Mouse (Mus musculus) neural tube, embryonic 13.5 days (tissue): ENCODE measurements around the gene Grwd1. TPM values are rescaled to one million over a fixed set of nuclear protein-coding genes. Genes with fewer than 3 reads are reported as not detected.
"Not testable (repeated sequence)": the region's sequence is repeated elsewhere in the genome, so short reads cannot be mapped to it uniquely, and the experiment has no call there.

Source experiments
- ATAC-seq: fragments of 200-750 bp; cut with Nextera tagmentation; 2 replicates; pipeline ENCODE4 v1.8.0; 2017; ENCODE audit warnings: low read depth, mild to moderate bottlenecking, moderate TSS enrichment, moderate library complexity
- H3K27ac ChIP-seq: fragments of 300-500 bp; sonication (generic); replicated peaks from 2 replicates; pipeline ENCODE4 v1.5.1; 2015; ENCODE audit warnings: moderate library complexity, mild to moderate bottlenecking, inconsistent platforms
- H3K27me3 ChIP-seq: fragments of 300-500 bp; sonication (generic); 2 replicates; pipeline ENCODE4 v1.6.1; 2015; ENCODE audit warnings: mild to moderate bottlenecking, inconsistent platforms
- H3K36me3 ChIP-seq: fragments of 300-500 bp; sonication (generic); 2 replicates; pipeline ENCODE4 v1.6.1; 2015; ENCODE audit warnings: mild to moderate bottlenecking, inconsistent platforms
- H3K4me1 ChIP-seq: fragments of 300-500 bp; sonication (generic); replicated peaks from 2 replicates; pipeline ENCODE4 v1.6.1; 2015; ENCODE audit warnings: inconsistent platforms
- H3K4me2 ChIP-seq: fragments of 300-500 bp; sonication (generic); 2 replicates; pipeline ENCODE4 v1.6.1; 2015; ENCODE audit warnings: inconsistent platforms, mild to moderate bottlenecking, moderate library complexity
- H3K4me3 ChIP-seq: fragments of 300-500 bp; sonication (generic); 2 replicates; pipeline ENCODE4 v1.5.1; 2015; ENCODE audit warnings: mild to moderate bottlenecking, inconsistent platforms
- H3K9ac ChIP-seq: fragments of 300-500 bp; sonication (generic); 2 replicates; pipeline ENCODE4 v1.6.1; 2015; ENCODE audit warnings: moderate library complexity, mild to moderate bottlenecking, inconsistent platforms
- H3K9me3 ChIP-seq: fragments of 300-500 bp; sonication (generic); 2 replicates; pipeline ENCODE4 v1.6.1; 2016; ENCODE audit warnings: inconsistent platforms
- WGBS: fragments of 180-500 bp; shearing (Covaris S2); methylation state at CpG from one replicate; pipeline ENCODE4 v1.1.7; 2015; 5-methylcytosine and 5-hydroxymethylcytosine counted together
- polyA plus RNA-seq: library from polyadenylated mRNA; unstranded; fragments of >200 nt; fragmentation: Nextera tagmentation; extraction: Ambion mirVana; gene quantifications from 2 replicates; pipeline ENCODE4 v1.2.1, GENCODE M21; 2015

Grwd1 gene
- 34.6 and 37.2 TPM in 2 replicates for polyA plus RNA-seq

DNA sequence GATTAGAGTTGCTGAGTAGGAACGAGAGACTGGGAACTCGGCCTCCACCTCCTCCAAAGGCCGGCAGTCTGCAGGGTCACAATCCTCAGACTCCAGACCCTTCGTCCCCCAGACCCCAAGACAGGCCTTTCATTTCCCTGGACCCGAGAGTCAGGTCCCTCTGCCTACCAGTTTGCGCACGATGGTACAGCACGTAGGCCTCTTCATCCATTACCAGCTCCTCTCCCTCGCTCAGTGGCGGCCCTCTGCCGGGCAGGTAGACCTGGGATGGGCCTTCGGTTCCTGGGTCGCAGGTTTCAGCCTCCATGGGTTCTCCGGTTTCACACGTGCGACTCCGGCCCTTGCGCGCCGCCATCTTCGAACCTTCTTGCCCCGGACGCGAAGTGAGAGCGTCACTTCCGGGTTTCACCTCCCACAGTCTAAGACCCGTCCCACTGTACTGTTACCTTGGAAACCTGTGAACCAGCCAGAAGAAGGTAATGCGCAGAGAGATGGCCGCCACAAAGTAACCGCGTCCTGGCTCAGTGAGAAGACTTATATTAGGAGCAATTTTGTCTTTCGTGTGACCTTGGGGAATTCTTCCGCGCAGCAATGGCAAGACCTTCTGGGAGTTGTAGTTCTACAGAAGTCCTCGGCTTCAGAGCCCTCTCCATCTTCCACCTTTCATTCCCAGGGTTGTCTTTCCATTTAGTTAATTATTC lies at the start of gene Grwd1:
TSS of gene Grwd1 (minus strand) at position 518 of the 701 bp plus-strand sequence.
- ATAC-seq: peak; percentile 90
- Histone ChIP-seq H3K4me3 (peak within 1 kb of the TSS; percentile 86), H3K27ac (peak within 1 kb of the TSS; percentile 89), H3K4me2 (peak within 1 kb of the TSS; percentile 88), H3K36me3 (peaks cover 36% of the 10 kb centered on the region), H3K9ac (peak within 1 kb of the TSS; percentile 75), H3K4me1 (peaks cover 39% of the 10 kb centered on the region), H3K9me3 (no peaks in the 10 kb centered on the region), H3K27me3 (peaks cover 43% of the 10 kb centered on the region)
- WGBS: 0% methylated on average over 35 of the region's 35 CpGs

DNA sequence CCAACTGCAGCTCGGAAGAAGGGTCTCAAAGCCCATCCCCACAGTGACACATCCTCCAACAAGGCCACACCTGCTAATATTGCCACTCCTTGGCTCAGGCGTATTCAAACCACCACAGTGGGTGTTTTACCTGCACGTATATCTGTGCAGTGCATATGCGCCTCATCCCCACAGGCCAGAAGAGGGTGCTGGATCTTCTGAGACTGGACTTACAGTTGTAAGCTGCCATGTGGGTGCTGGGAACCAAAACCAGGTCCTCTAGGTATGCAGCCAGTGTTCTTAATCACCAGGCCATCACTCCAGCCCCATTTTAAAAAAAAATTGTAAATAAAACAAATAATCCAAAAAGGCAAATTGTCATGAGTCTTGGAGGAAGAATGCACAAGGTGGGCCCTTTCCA lies 49.8 kb upstream of the Grwd1 start:
- 96% methylated on average over 4 of the region's 4 CpGs for WGBS
- Histone ChIP-seq H3K9me3 (no peaks in the 10 kb centered on the region), H3K4me3 (no peak overlapping the region), H3K4me1 (no peaks in the 10 kb centered on the region), H3K4me2 (no peak overlapping the region), H3K27me3 (no peaks in the 10 kb centered on the region), H3K36me3 (peaks cover 98% of the 10 kb centered on the region), H3K27ac (no peak overlapping the region), H3K9ac (no peak overlapping the region)
- no peak for ATAC-seq

DNA sequence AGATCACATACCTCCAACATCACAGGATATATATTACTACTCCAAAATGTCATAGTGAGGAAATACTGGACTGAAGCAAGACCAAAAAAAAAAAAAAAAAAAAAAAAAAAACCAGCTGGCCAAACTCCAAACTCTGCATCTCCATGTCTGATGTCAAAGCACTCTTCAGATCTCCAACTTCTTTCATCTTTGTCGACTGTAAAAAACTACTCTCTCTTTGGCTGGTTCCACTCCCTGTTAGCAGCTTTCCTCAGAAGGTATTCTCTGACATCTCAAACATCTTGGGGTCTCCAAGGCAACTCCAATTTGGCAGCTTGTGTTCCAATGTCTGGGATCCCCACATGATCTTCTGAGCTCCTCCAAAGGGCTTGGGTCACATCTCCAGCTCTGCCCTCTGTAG lies 47.5 kb upstream of the Grwd1 start, which contains the start of gene Grin2d:
TSS of gene Grin2d (minus strand) at position 101 of the 400 bp plus-strand sequence.
- not testable (repeated sequence) for H3K9ac ChIP-seq, H3K9me3 ChIP-seq, H3K4me2 ChIP-seq, ATAC-seq, H3K27me3 ChIP-seq, H3K4me3 ChIP-seq, H3K27ac ChIP-seq
- WGBS: 96% methylated on average over 1 of the region's 1 CpGs
- peaks cover 18% of the 10 kb centered on the region for H3K4me1 ChIP-seq
- peaks cover 89% of the 10 kb centered on the region for H3K36me3 ChIP-seq

DNA sequence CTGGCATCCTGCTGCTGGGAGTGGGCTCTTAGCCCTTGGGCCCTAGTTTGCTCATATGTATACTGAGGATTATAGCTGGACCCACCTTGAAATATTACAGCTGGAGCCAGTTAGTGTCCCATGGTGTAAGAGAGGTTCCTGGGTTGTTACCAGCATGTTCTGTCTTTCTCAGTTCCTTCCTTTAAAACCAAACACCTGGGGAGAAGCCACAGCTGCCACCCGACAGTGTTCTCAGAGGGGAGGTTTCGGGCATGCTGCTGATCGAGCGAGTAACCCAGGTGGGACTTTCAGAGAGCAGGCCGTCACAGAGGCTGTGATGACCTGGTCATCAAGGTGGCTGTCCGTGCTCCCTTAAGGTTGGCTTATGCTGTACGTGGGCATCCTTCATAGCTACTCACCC lies 46.2 kb upstream of the Grwd1 start:
- 96% methylated on average over 7 of the region's 7 CpGs for WGBS

DNA sequence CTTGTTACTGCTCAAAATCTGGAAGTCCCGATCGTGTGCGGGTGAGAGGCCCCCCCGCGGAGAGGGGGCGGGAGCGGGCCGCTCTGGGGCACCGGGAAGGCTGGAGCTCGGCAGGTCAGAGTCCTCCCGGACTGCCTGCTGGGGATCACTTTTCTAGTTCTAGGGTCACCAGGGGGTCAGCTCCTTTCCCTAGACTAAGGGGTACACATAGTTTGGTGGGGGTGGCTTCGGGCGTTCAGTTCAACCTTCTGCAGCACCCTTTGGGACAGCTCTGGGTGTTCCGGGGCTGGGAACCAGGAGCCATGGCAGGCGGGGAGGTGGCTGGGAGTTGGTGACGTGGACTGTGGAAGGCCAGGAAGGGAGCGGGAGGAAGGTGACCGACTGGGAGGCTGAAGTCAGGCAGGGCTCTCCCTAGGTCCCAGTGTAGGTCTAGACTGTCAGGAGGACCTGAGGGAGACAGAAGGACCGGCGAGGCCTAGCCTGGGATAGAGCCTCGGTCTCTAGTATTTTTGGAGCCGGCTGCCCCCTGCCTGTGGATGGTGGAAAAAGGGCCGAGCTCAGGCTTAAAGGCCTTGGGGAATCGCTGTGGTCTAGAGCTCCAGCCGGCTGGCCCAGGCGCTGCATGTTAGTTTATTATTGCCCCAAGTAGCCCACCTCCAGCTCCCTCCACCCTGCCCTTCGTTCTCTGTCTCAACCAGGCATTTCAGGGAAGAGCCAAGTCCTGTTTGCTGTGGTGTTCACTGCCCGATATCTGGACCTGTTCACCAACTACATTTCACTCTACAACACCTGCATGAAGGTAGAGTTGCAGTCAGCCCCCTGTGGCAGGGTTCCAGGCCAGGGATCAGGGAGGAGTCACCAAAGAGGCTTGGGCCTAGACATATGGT lies 42.6 kb upstream of the Grwd1 start:
- peak; percentile 36 for ATAC-seq
- Histone ChIP-seq H3K9ac (peak overlapping the region; percentile 98), H3K27ac (peak overlapping the region; percentile 89), H3K27me3 (peaks cover 26% of the 10 kb centered on the region), H3K4me2 (peak overlapping the region; percentile 76), H3K36me3 (peaks cover 39% of the 10 kb centered on the region), H3K4me3 (peak overlapping the region; percentile 87), H3K4me1 (peaks cover 50% of the 10 kb centered on the region), H3K9me3 (no peaks in the 10 kb centered on the region)
- WGBS: 2% methylated on average over 28 of the region's 28 CpGs

More for the DNA sequence above, 46.2 kb upstream of the Grwd1 start:
- no peak overlapping the region for H3K4me2 ChIP-seq
- H3K4me1 ChIP-seq: peaks cover 18% of the 10 kb centered on the region
- H3K27me3 ChIP-seq: no peaks in the 10 kb centered on the region
- peaks cover 75% of the 10 kb centered on the region for H3K36me3 ChIP-seq
- no peaks in the 10 kb centered on the region for H3K9me3 ChIP-seq
- no peak for ATAC-seq
- H3K9ac ChIP-seq: no peak overlapping the region
- H3K27ac ChIP-seq: no peak overlapping the region
- no peak overlapping the region for H3K4me3 ChIP-seq

DNA sequence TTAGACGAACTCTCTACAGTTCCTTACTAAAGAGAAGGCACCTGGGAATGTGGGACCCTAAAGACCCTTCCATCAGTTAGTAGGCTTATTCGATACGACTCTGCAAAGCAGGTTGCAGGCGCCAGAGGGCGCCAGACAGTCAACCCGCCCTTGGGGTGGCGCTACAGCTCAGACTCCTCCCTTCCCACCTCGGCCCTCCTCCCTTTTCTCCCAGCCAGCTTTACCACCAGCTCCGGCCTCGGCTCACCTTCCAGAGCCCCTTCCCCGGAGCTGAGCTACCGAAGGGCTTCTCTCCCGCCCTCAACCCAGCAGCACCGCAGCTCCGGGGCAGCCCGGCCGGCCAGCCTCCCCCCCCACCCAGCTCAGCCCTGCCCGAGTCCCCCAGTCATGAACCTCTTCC lies 41.9 kb upstream of the Grwd1 start, which contains the start of gene Kdelr1:
TSS of gene Kdelr1 (plus strand) at position 149 of the 400 bp plus-strand sequence.
- H3K36me3 ChIP-seq: peaks cover 34% of the 10 kb centered on the region
- H3K4me3 ChIP-seq: peak within 1 kb of the TSS; percentile 87
- H3K9me3 ChIP-seq: no peaks in the 10 kb centered on the region
- WGBS: under 1% methylated on average over 18 of the region's 18 CpGs
- peak within 1 kb of the TSS; percentile 76 for H3K4me2 ChIP-seq
- H3K27ac ChIP-seq: peak within 1 kb of the TSS; percentile 89
- peak; percentile 61 for ATAC-seq
- peaks cover 57% of the 10 kb centered on the region for H3K4me1 ChIP-seq
- peak within 1 kb of the TSS; percentile 98 for H3K9ac ChIP-seq
- peaks cover 32% of the 10 kb centered on the region for H3K27me3 ChIP-seq

DNA sequence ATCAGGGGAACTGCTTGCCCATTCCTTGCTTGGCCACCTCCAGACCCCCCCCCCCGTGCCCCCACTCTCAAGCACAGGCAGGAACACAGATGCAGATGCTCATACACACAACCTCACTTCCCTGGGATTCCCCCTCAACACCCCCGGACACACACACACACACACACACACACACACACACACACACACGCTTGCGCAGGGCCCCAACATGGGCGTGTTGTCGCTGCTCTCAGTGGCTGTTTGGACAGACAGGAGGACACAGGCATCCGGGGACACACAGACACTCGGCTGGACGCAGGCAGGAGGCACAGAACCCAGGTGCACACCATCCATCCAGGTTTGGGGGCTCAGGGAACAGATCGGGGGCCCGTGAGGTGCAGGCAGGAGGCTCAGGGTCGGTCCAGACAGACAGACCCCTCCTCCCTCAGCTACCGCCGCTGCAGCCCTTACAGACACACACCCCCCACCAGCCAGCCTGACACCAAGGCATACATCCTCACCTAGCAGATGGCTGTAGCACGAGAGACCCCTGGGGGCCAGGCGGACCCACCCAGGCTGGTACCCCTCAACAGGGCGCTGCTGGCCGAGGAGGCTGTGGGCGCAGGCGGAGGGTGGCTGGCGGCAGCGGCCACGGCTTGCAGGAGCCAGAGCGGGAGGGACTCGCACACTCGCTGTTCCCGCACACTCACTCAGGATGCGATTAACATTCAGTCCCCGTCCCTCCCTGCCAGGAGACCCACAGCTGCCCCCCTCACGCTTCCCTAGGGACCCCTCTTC lies 39.7 kb upstream of the Grwd1 start:
- Histone ChIP-seq H3K27ac (peak overlapping the region; percentile 49), H3K27me3 (peaks cover 40% of the 10 kb centered on the region), H3K4me2 (peak overlapping the region; percentile 64), H3K4me3 (peak overlapping the region; percentile 44), H3K4me1 (peaks cover 75% of the 10 kb centered on the region), H3K9me3 (no peaks in the 10 kb centered on the region), H3K36me3 (peaks cover 12% of the 10 kb centered on the region), H3K9ac (peak overlapping the region; percentile 87)
- under 1% methylated on average over 30 of the region's 30 CpGs for WGBS
- ATAC-seq: peak; percentile 13; the same call in 1 of the 2 replicates

DNA sequence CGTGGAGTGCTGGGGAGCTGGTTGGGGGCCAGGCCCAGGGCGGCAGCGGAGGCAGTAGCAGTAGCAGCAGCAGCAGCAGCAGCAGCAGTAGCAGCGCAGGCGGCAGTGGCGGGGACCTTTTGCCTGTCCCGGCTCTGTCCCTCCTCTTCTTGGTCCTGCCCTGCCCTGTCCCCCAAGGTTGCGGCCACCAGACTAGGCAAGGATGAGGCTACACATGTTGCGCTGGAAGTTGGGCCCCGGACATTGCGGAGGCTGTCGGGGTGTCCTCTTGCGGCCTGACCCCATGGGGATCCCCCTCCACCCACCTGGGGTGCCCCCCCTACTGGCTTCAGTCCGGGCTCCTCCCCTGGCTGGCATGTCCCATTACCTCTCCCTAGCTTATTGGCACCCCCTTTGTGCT lies 39.0 kb upstream of the Grwd1 start:
- no peak for ATAC-seq
- peaks cover 71% of the 10 kb centered on the region for H3K4me1 ChIP-seq
- H3K9me3 ChIP-seq: no peaks in the 10 kb centered on the region
- H3K4me2 ChIP-seq: peak overlapping the region; percentile 64
- peaks cover 43% of the 10 kb centered on the region for H3K27me3 ChIP-seq
- WGBS: 4% methylated on average over 14 of the region's 14 CpGs
- H3K27ac ChIP-seq: peak overlapping the region; percentile 49; the same call in 1 of the 2 replicates
- H3K4me3 ChIP-seq: peak overlapping the region; percentile 44
- H3K36me3 ChIP-seq: peaks cover 8% of the 10 kb centered on the region
- H3K9ac ChIP-seq: peak overlapping the region; percentile 87

DNA sequence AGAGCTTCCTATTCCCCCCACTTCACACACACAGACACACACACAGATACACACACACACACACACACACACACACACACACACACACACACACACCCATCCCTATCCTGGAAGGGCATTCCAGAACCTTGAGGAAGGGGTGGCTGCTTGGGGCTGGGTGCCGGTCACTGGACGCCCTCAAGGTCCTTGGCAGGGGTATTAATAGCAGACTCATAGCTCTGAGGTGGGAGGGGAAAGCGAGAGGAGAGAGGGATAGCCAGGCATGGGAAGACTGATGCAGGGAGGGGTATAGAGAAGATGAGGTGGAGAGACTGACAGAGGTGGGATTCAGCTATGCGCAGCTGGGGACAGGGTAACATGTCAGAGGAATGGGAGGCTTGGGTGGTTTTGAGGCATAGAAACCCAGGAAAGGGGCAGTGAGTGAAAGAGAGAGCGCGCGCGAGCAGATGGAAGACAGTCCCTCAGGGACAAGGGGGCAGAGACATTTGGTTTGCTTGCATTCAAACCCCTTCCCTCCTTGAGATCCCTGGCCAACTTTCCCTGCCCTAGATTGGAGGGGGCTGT lies 38.4 kb upstream of the Grwd1 start:
- Histone ChIP-seq H3K9me3 (no peaks in the 10 kb centered on the region), H3K4me2 (peak overlapping the region; percentile 64), H3K27ac (peak overlapping the region; percentile 49; the same call in 1 of the 2 replicates), H3K27me3 (peaks cover 43% of the 10 kb centered on the region), H3K4me3 (peak overlapping the region; percentile 44), H3K9ac (peak overlapping the region; percentile 87), H3K4me1 (peaks cover 65% of the 10 kb centered on the region), H3K36me3 (peaks cover 2% of the 10 kb centered on the region; the same call in 1 of the 2 replicates)
- 17% methylated on average over 8 of the region's 8 CpGs for WGBS
- no peak for ATAC-seq

DNA sequence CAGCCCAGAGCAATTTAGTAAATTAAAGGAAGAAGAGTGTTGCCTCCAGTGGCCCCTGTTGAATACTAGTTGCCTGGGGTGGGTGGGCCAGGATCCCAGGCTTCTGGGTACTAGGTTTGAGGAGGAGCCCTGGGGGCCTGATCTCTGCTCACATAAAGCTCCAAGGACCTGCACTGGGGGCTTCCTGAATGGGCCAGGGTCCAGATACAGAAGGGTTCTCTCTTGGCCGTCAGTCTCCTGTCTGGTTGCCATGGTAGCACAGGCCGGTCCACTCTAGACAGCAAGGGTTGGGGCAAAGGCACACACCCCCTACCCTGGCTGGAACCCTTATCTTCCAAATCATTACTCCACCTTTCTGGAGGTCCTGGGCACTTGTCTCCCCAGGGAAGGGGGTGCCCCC lies 37.1 kb upstream of the Grwd1 start:
- no peak overlapping the region for H3K27ac ChIP-seq
- peak overlapping the region; percentile 87; the same call in 1 of the 2 replicates for H3K9ac ChIP-seq
- 4% methylated on average over 2 of the region's 2 CpGs for WGBS
- H3K9me3 ChIP-seq: no peaks in the 10 kb centered on the region
- H3K4me2 ChIP-seq: peak overlapping the region; percentile 64
- H3K4me3 ChIP-seq: peak overlapping the region; percentile 44
- H3K4me1 ChIP-seq: peaks cover 57% of the 10 kb centered on the region
- ATAC-seq: no peak
- peaks cover 43% of the 10 kb centered on the region for H3K27me3 ChIP-seq
- no peaks in the 10 kb centered on the region for H3K36me3 ChIP-seq
